Mouse (Mus musculus) left cerebral cortex, postnatal 4 days (tissue): Measurements from ENCODE around the gene Hsd17b7. TPM values are rescaled to one million over a fixed set of nuclear protein-coding genes. Genes with fewer than 3 reads are reported as not detected.
"Not testable (repeated sequence)": the region's sequence is repeated elsewhere in the genome, so short reads cannot be mapped to it uniquely, and the experiment has no call there.

Source experiments
- DNase-seq: peaks from one replicate; pipeline ENCODE4 v3.0.0-alpha.2; 2022
- intact Hi-C: fragments of 180-260 bp; cut with DNase I; formaldehyde crosslinking; loops from one replicate; pipeline ENCODE4 v1.15.1; 2025
- total RNA-seq, 2 experiments: library from RNA; stranded (reverse); gene quantifications; 2 replicates each; pipeline ENCODE4 v1.2.3; 2021

Gene Hsd17b7
- 10 to 100 TPM; 25.3 to 26.9 TPM for total RNA-seq

- intact Hi-C loops: no loop called here
- DNase-seq: peak; percentile 99
Measured at GRCm38 (mm10) chr1:169968792-169969515, at the start of gene Hsd17b7. Hsd17b7 (minus strand) TSS chr1:169969241.

GRCm38 (mm10) chr1:170014784-170015183 lies 45.7 kb upstream of the Hsd17b7 start:
- intact Hi-C loops: no loop called here
- no peak for DNase-seq

DNA sequence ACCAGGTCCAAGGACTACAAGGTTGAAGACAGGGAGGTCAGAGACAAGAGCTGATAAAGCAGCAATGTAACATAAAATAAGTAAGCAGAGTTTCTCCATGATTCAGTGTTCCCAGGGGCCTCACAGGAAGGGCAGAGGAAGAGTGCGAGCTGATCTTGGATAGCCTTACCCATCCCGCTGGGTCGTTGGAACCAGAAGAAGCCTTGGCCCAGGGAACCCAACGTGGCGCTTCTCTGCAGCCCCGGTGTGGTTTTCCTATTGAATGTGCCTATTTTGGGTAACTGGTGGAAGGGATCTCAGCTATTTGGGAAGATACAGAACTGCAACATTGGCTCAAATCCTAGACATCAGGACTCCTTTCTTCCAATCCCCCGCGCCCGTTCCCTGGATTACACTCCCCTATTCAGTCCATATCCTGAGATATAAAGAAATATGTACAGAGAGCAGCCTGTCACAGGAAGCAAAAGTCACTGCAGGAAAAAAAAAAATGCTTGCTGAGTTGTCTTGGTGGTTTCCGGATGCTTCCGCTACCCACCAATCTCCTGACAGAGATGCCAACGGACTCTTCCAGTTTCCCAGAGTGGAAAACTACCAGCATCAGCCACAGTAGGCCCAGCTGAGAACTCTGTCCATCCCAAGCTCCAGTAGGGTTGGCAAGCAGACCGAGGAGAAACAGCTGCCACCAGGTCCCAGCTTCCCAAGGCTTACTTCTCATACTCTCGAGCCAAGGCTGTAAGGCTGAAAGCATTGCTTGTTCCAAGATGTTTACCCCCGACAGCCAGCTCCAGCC lies 41.9 kb upstream of the Hsd17b7 start:
- intact Hi-C loops: no loop called here
- DNase-seq: peak; percentile 24

- no peak for DNase-seq
- intact Hi-C loops: no loop called here
Measured at GRCm38 (mm10) chr1:170009296-170009695, 40.3 kb upstream of the Hsd17b7 start.

- intact Hi-C loops: no loop called here
- DNase-seq: no peak
Measured at GRCm38 (mm10) chr1:170008432-170009220, 39.6 kb upstream of the Hsd17b7 start.

DNA sequence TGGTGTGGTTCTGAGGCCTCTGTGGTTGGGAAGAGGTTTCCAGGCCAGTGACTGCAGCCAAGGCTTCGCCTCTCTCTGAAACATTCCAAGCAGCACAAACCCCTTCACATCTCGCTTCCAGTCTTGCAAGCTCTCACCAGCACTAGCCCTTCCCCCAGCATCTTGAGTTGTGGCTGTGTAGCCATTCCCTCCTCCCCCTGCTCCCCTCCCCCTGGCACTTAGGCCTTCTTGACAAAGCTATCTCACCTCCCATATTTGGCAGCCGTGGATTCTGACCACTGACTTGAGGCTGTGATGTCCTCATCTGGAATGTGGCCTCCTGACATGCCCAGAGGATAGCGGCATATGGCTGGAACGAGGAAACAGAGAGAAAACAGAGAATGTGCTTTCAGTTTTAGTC lies 37.5 kb upstream of the Hsd17b7 start:
- DNase-seq: no peak
- intact Hi-C loops: no loop called here

GRCm38 (mm10) chr1:170005297-170005696 lies 36.3 kb upstream of the Hsd17b7 start:
- no peak for DNase-seq
- intact Hi-C loops: no loop called here

- DNase-seq, intact Hi-C loops: not testable (repeated sequence)
Measured at GRCm38 (mm10) chr1:169993901-169994300, 24.9 kb upstream of the Hsd17b7 start.

- DNase-seq: no peak
- intact Hi-C loops: loop anchor here (10.0 kb wide), 1 partner anchor 149 kb away; no protein-coding TSS in a partner anchor
Measured at GRCm38 (mm10) chr1:169986166-169986565, 17.1 kb upstream of the Hsd17b7 start.

DNA sequence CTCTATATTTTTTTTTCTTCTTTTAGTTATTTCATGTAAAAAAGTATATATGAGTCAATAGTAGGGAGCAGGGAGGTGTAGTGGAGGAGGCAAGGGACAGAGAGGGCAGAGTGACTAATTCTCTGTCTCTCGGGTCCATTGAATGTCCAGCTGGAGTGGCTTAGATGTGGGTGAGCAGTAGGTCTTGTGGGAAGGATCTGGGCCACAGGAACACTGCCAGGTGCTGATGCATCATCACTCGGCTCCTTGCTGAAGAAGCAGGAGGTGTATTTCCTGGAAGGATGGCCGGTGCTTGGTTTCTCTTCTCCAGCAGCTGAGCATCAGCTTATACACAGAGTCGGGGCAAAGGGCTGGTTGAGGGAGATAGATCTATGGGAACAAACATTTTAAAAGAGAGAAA lies 8.6 kb upstream of the Hsd17b7 start:
- no peak for DNase-seq
- intact Hi-C loops: no loop called here

- intact Hi-C loops: no loop called here
- no peak for DNase-seq
Measured at GRCm38 (mm10) chr1:169971998-169972397, 3.0 kb upstream of the Hsd17b7 start.

DNA sequence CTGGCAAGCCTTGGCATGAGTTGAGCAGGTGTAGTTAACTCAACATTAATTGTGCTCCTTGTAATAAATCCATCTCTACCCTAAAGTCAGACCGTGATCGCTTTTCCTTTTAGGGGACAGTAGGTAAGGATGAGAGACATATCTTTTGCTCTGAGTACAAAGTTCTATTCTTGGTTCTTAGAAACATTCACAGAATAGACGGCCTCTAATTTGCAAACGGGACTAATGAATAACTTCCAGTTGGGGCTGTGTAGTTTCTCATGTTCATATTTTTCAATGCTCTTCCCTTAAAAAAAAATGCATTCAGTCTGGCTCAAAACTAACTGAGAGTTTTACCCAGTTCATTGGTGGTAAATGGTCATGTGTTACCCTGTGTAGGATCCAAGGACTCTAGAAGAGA lies 1.9 kb upstream of the Hsd17b7 start:
- intact Hi-C loops: no loop called here
- DNase-seq: no peak

DNA sequence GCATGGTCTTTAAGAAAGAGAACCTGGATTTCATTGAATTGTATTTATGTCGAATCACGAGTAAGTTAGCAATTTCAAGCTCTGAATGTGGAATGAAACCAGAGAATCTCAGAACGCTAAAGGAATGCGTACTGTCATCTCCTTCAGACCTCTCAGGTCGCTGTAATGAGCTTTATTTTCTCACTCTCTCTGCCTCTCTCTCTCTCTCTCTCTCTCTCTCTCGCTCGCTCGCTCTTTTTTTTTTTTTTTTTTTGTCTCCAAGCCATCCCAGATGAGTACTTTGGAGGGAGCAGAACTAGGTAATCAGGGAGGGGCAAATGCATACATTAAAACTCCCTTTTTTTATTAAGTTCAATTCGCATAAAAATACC lies 460 bp upstream of the Hsd17b7 start:
- intact Hi-C loops: no loop called here

GRCm38 (mm10) chr1:169953106-169953505 lies 15.9 kb downstream of the Hsd17b7 start:
- peak; percentile 29 for DNase-seq
- intact Hi-C loops: no loop called here

More for the DNA sequence above, 460 bp upstream of the Hsd17b7 start:
- no peak for DNase-seq

DNA sequence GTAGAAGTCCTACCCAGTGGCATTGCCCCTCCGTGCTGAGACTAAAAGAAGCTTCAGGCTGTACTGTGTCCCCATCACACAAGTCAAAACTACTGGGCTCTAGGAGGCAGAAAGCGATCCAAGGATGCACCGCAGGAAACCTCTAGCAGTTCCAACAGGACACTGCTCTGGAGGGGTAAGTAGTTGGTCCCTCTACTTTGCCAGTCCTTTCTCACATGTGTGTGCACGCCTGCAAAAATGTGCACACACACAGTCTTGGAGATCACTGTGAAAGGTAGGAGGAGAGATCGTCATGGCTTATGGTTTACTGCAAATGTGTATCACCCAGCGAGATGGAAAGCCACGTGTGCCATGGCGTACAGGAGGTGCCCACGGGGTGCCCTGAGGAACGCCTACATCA lies 16.4 kb downstream of the Hsd17b7 start:
- intact Hi-C loops: no loop called here
- no peak for DNase-seq

- DNase-seq: no peak
- intact Hi-C loops: no loop called here
Measured at GRCm38 (mm10) chr1:169951561-169951960, 17.5 kb downstream of the Hsd17b7 start.

GRCm38 (mm10) chr1:169950651-169951050 lies 18.4 kb downstream of the Hsd17b7 start:
- intact Hi-C loops: no loop called here
- no peak for DNase-seq

- no peak for DNase-seq
- intact Hi-C loops: no loop called here
Measured at GRCm38 (mm10) chr1:169949981-169950380, 19.1 kb downstream of the Hsd17b7 start.

DNA sequence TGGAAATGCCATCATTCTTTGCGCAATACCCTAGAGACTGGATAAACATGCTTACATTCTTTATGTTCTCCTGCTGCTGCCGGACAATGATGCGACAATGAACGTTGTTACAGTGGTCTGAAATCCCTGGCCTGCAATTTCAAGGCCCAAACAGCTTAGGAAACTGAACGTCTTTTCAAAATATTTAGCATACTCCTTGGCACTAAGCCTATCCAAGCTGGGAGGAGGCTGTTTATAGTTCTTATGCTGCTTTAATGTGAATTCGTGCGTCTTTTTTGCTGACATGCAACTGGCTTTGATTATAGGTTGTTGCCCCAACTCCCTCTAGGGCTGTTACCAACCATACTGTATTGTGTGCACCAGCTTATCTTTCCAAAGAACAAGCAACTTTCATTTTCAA lies 20.2 kb downstream of the Hsd17b7 start:
- DNase-seq: no peak
- intact Hi-C loops: no loop called here

DNA sequence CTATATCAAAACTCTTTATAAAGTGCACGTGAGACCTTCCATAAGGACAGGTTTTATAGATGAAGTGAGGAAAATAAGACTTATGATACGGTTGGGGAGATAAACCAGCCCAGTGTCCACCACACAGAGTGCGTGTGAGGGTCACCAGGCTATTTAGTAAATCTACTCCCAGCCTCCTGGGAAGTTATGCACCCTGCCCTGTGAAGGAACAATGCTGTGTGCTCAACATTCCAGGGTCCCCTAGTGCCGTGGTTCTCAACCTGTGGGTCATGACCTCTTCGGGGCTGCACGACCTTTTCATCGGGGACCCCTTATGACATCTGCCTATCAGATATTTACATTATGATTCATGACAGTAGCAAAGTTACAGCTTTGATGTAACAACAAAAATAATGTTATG lies 20.8 kb downstream of the Hsd17b7 start:
- DNase-seq: no peak
- intact Hi-C loops: no loop called here

DNA sequence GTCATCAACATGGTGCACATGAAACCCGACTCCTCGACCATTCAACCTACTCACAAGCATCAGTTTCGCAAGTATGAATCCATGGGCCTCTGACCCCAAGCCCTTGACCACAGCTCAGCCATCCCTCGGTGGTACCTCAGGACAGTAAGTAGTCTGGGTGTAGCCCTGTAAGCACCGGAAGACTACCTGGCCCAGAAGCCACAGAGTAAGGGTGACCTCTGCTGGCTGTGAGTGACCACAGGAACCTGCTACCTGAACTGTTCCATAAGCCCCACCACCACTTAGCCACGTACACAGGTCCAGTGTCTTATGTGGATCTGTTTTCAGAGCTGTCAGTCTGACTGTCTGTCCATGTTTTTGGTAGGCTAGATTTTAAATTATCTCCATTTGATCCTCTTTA lies 21.4 kb downstream of the Hsd17b7 start:
- no peak for DNase-seq
- intact Hi-C loops: no loop called here
